Mouse (Mus musculus) embryonic fibroblast, embryonic 13.5 days (primary cell): ENCODE measurements around the gene Rapgef2.

Source experiments
- CTCF ChIP-seq: IDR thresholded peaks from 2 replicates; pipeline ENCODE4 v1.5.1; 2011; ENCODE audit warnings: mild to moderate bottlenecking, control low read depth, low read length, moderate library complexity, borderline replicate concordance; ENCODE audit not compliant: insufficient read depth
- POLR2A ChIP-seq: IDR thresholded peaks from 2 replicates; pipeline ENCODE4 v1.6.1; 2011; ENCODE audit warnings: low read depth, mild to moderate bottlenecking, control low read depth, low read length, moderate library complexity

GRCm38 (mm10) chr3:79310184-79310583 lies 23.9 kb upstream of the Rapgef2 start:
- no peak for TF ChIP-seq POLR2A
- no peak for TF ChIP-seq CTCF
